Mouse (Mus musculus) liver, embryonic 14.5 days (tissue): ENCODE results near the gene Ckap4. TPM values are rescaled to one million over a fixed set of nuclear protein-coding genes. Genes with fewer than 3 reads are reported as not detected.
A peak's percentile ranks its signal among the peaks of the same experiment; 100 is the strongest.

Source experiments
- ATAC-seq: fragments of 200-750 bp; cut with Nextera tagmentation; 2 replicates; pipeline ENCODE4 v1.8.0; 2017; ENCODE audit warnings: moderate number of reproducible peaks, mild to moderate bottlenecking, moderate library complexity; ENCODE audit not compliant: insufficient read depth
- DNase-seq, 3 experiments: peaks; one replicate each; pipeline ENCODE4 v3.0.0-alpha.2; 2012 to 2013; ENCODE audit warnings: low read depth in 3 of 3, low spot score in 3 of 3
- H3K27ac ChIP-seq: fragments of 300-500 bp; sonication (generic); 2 replicates; pipeline ENCODE4 v1.5.1; 2014; ENCODE audit warnings: moderate library complexity, mild to moderate bottlenecking, control low read depth, inconsistent platforms
- H3K27me3 ChIP-seq: fragments of 300-500 bp; sonication (generic); 2 replicates; pipeline ENCODE4 v1.6.1; 2014; ENCODE audit warnings: mild to moderate bottlenecking, low read length, moderate library complexity; ENCODE audit not compliant: control insufficient read depth, insufficient read depth
- H3K36me3 ChIP-seq: fragments of 300-500 bp; sonication (generic); replicated peaks from 2 replicates; pipeline ENCODE4 v1.6.1; 2014; ENCODE audit warnings: low read depth; ENCODE audit not compliant: control insufficient read depth, insufficient read depth
- H3K4me1 ChIP-seq, 2 experiments: fragments of 200-500 bp in 1 of 2; fragments of 300-500 bp in 1 of 2; sonication (generic) in 1 of 2; replicated peaks; 2 replicates each; pipeline ENCODE4 v1.6.1; 2012 to 2014; ENCODE audit warnings: antibody characterized with exemption in 1 of 2, inconsistent platforms in 1 of 2, low read length in 1 of 2; ENCODE audit not compliant: control insufficient read depth in 2 of 2, insufficient read depth in 2 of 2
- H3K4me2 ChIP-seq: fragments of 300-500 bp; sonication (generic); 2 replicates; pipeline ENCODE4 v1.6.1; 2014; ENCODE audit warnings: low read depth, mild to moderate bottlenecking, control low read depth, moderate library complexity
- H3K4me3 ChIP-seq, 2 experiments: fragments of 200-500 bp in 1 of 2; fragments of 300-500 bp in 1 of 2; sonication (generic) in 1 of 2; 2 replicates each; pipeline ENCODE4 v1.5.1; 2012 to 2014; ENCODE audit warnings: low read depth in 2 of 2, low read length in 2 of 2, mild to moderate bottlenecking in 2 of 2, control low read depth in 1 of 2, inconsistent platforms in 1 of 2, moderate library complexity in 1 of 2; ENCODE audit not compliant: insufficient read depth in 1 of 2
- H3K9ac ChIP-seq: fragments of 300-500 bp; sonication (generic); replicated peaks from 2 replicates; pipeline ENCODE4 v1.6.1; 2014; ENCODE audit warnings: mild to moderate bottlenecking, control low read depth, moderate library complexity
- H3K9me3 ChIP-seq: fragments of 300-500 bp; sonication (generic); 2 replicates; pipeline ENCODE4 v1.6.1; 2016; ENCODE audit warnings: low read length, mixed read lengths; ENCODE audit not compliant: control insufficient read depth
- CTCF ChIP-seq: IDR thresholded peaks from 2 replicates; pipeline ENCODE4 v1.5.1; 2016; ENCODE audit warnings: antibody characterized with exemption, low read depth, control low read depth
- EP300 ChIP-seq: IDR thresholded peaks from 2 replicates; pipeline ENCODE4 v1.6.1; 2016; ENCODE audit warnings: antibody characterized with exemption, low read depth
- WGBS: fragments of 180-500 bp; shearing (Covaris S2); extraction: QIAGEN DNeasy Blood & Tissue Kit; methylation state at CpG from one replicate; pipeline ENCODE4 v1.1.7; 2014; ENCODE audit not compliant: insufficient replicate concordance; 5-methylcytosine and 5-hydroxymethylcytosine counted together
- polyA plus RNA-seq, 2 experiments: library from polyadenylated mRNA; depleted of rRNA in 1 of 2; stranded (reverse) in 1 of 2; unstranded in 1 of 2; fragments of >200 nt; fragmentation: Nextera tagmentation in 1 of 2; extraction: Ambion mirVana in 1 of 2; gene quantifications; 2 replicates each; pipeline versions ENCODE4 v1.2.1 to v1.2.3; 2012 to 2014

Ckap4 gene
- polyA plus RNA-seq, 2 experiments, result 5.8 to 8.6 TPM

DNA sequence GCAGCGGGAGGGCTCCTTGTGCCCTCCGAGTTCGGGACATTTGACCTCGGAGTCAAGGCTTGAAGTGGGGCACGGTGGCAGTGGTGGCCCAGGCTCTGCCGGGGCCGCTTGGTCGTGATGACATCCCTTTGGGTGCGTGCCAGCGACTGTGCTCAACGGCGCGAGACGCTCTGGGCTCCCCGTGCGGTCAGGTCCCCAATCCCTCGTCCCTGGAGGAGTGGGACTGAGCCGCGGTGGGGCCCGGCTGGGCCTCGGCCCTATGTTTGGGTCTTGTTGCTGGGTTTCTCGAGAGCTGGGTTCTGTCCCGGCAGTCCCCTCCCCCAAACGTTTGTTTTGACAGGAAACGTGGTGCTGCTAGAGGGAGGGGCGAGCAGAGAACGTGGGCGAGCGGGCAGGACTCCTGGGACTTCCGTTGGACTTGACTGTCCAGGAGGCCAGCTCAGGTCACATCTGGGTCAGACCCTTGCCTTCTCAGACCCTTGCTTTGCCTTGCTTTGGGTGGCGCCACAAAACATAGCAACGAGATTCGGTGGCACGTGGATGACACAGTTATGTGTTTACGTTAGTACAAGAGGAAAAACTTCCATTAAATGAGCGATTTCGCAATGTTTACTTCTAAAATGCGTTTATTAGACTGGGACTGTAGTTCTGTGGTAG, 43.3 kb upstream of the Ckap4 start:
- no peak for ATAC-seq
- Histone ChIP-seq H3K36me3 (no peaks in the 10 kb centered on the region), H3K9ac (peak overlapping the region; percentile 85), H3K4me2 (peak overlapping the region; percentile 99), H3K9me3 (no peaks in the 10 kb centered on the region), H3K27ac (peak overlapping the region; percentile 94), H3K4me3 (peak overlapping the region; percentile 74 to 95), H3K27me3 (no peaks in the 10 kb centered on the region), H3K4me1 (peaks cover 25 to 36% of the 10 kb centered on the region in 2 experiments)
- peak in 2 of 3 experiments; percentile 30 to 33 for DNase-seq
- TF ChIP-seq EP300, result no peak
- TF ChIP-seq CTCF, result no peak
- WGBS, result 1% methylated on average over 38 of the region's 38 CpGs

DNA sequence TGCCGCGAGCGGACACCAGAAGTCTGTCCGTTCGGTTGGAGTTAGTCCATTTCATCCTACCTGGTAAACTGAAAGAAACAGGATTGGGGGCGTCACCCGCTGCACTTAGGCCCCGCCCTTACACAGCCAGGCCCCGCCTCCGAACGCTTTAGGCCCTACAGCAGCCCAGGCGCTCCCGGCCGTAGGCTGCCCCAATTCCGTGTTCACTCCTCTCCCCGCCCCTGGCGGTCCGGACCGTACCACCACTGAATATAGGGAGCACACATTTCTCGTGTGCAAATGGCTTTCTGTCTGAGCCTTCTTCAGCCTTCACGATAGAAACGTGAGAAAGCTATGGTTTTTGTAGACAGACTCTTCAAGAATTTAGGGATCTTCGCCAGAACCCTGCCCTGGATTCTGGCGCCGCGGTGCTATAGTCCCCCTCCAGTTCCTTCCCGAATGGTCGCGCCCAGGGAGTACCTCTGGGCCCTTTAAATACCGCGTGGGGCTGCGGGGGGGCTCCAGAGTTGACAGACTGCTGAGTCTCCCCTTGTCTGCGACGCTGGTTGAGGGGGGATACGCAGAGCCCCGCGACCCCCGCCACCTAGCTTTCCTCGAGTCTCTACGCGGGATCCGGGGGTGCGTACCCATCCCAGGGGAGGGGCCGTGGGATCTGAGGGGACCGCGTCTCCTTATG, 42.7 kb upstream of the Ckap4 start, which contains the start of gene Tcp11l2:
Tcp11l2 (plus strand) TSS at position 232 of the 676 bp plus-strand sequence.
- TF ChIP-seq EP300, result peak; percentile 37; the same call in 1 of the 2 replicates
- 0 out of 2 replicates have a peak, but pooled peaks have one; percentile 28 for TF ChIP-seq CTCF
- Histone ChIP-seq H3K4me2 (peak within 1 kb of the TSS; percentile 99), H3K27ac (peak within 1 kb of the TSS; percentile 94), H3K27me3 (no peaks in the 10 kb centered on the region), H3K9me3 (no peaks in the 10 kb centered on the region), H3K36me3 (no peaks in the 10 kb centered on the region), H3K4me1 (peaks cover 25 to 36% of the 10 kb centered on the region in 2 experiments), H3K4me3 (peak within 1 kb of the TSS; percentile 74 to 95), H3K9ac (peak within 1 kb of the TSS; percentile 85)
- DNase-seq, result peak; percentile 86 to 89 (median 88)
- WGBS, result under 1% methylated on average over 46 of the region's 46 CpGs
- ATAC-seq, result peak; percentile 94

DNA sequence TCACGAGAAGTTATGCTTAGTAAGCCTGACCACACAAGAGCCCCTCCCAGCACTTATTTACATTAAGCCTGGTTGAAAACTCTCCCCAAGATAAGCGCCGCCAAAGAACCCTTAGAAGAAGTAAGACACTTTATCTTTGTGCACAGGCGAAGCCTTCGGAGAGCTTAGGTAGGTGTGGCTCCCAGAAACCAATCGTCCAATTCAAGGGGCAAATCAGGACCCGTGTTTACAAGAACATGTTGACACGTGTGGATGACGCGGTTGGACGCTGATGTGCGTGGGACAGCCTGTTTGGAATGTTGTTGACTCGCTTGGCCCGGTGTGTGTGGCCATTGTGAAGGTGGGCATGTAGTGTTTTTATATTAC, 42.1 kb upstream of the Ckap4 start:
- DNase-seq (peak; percentile 97 to 99 (median 98)), ATAC-seq (peak; percentile 91)
- H3K36me3 ChIP-seq, result no peaks in the 10 kb centered on the region
- under 1% methylated on average over 14 of the region's 14 CpGs for WGBS
- TF ChIP-seq EP300 (peak; percentile 95), CTCF (no peak)
- H3K4me3 ChIP-seq, result peak overlapping the region; percentile 74 to 95
- H3K9ac ChIP-seq, result peak overlapping the region; percentile 85
- peak overlapping the region; percentile 99 for H3K4me2 ChIP-seq
- peaks cover 25 to 34% of the 10 kb centered on the region in 2 experiments for H3K4me1 ChIP-seq
- no peaks in the 10 kb centered on the region for H3K27me3 ChIP-seq
- peak overlapping the region; percentile 94 for H3K27ac ChIP-seq
- H3K9me3 ChIP-seq, result no peaks in the 10 kb centered on the region

- Histone ChIP-seq H3K27ac (peak overlapping the region; percentile 94), H3K4me3 (no peak overlapping the region)
These were observed 40.0 kb upstream of the Ckap4 start for GRCm38 (mm10) chr10:84573671-84574420.

More at GRCm38 (mm10) chr10:84573671-84574420, 40.0 kb upstream of the Ckap4 start:
- Histone ChIP-seq H3K27me3 (no peaks in the 10 kb centered on the region), H3K9ac (peak overlapping the region; percentile 68; the same call in 1 of the 2 replicates), H3K4me1 (peaks cover 25 to 29% of the 10 kb centered on the region in 2 experiments), H3K9me3 (no peaks in the 10 kb centered on the region), H3K4me2 (no peak overlapping the region; the same call in 1 of the 2 replicates), H3K36me3 (no peaks in the 10 kb centered on the region)
- 39% methylated on average over 5 of the region's 5 CpGs for WGBS
- DNase-seq, result no peak
- no peak for ATAC-seq
- no peak for TF ChIP-seq EP300
- no peak for TF ChIP-seq CTCF
